Mouse (Mus musculus) liver, embryonic 12.5 days (tissue): ENCODE results near the gene Spz1. TPM values are rescaled to one million over a fixed set of nuclear protein-coding genes. Genes with fewer than 3 reads are reported as not detected.

Experiments used
- polyA plus RNA-seq: library from polyadenylated mRNA; unstranded; fragments of >200 nt; fragmentation: Nextera tagmentation; extraction: Ambion mirVana; gene quantifications from 2 replicates; pipeline ENCODE4 v1.2.1, GENCODE M21; 2016

Spz1 gene
- polyA plus RNA-seq, 1 experiment from 2014 or later: not detected

Other genes with a start within 250 kb of the Spz1 start
- 19.3 and 19.9 TPM in 2 replicates for gene Dhfr, start 221.4 kb downstream of the Spz1 start, polyA plus RNA-seq
- gene Msh3, start 221.2 kb downstream of the Spz1 start, polyA plus RNA-seq: 15.8 and 18.1 TPM in 2 replicates
- not detected in 2 replicates for gene Ankrd34b, start 150.3 kb downstream of the Spz1 start, polyA plus RNA-seq
- gene Fam151b, start 92.2 kb downstream of the Spz1 start, polyA plus RNA-seq: 0.19 TPM in 1 of 2 replicates, not detected in the other
- 3.0 and 3.1 TPM in 2 replicates for gene Zfyve16, start 45.3 kb downstream of the Spz1 start, polyA plus RNA-seq
- gene Serinc5, start 34.9 kb upstream of the Spz1 start, polyA plus RNA-seq: 26.7 and 27.6 TPM in 2 replicates
- 0.13 and 0.17 TPM in 2 replicates for gene Thbs4, start 218.6 kb upstream of the Spz1 start, polyA plus RNA-seq